ENCODE assay signal across 7 mouse cellular contexts in genomic region chr10:84514038-84514578, GRCm38 (mm10). TPM values are rescaled to one million over a fixed set of nuclear protein-coding genes. Genes with fewer than 3 reads are reported as not detected.
A peak's percentile ranks its signal among the peaks of the same experiment; 100 is the strongest.
DNase-seq lines count a peak whose midpoint lies in the region; ATAC-seq and TF ChIP-seq lines count a peak whose summit lies in the region.

No protein-coding gene starts in this region.

- no peak overlapping the region for H3K4me3 ChIP-seq in neural tube, embryonic 15.5 days (replicated peaks)
- H3K4me3 ChIP-seq in lung, embryonic 14.5 days (ENCODE audit: low read depth, low read length) = no peak overlapping the region

- no peaks in the 10 kb centered on the region for H3K4me1 ChIP-seq in neural tube, embryonic 15.5 days
- H3K4me1 ChIP-seq in lung, embryonic 14.5 days (ENCODE audit: insufficient read depth) = no peaks in the 10 kb centered on the region

- H3K27ac ChIP-seq in neural tube, embryonic 15.5 days (replicated peaks) = no peak overlapping the region
- no peak overlapping the region for H3K27ac ChIP-seq in lung, embryonic 14.5 days (ENCODE audit: low read depth)

- no peaks in the 10 kb centered on the region for H3K36me3 ChIP-seq in neural tube, embryonic 15.5 days
- H3K36me3 ChIP-seq in lung, embryonic 14.5 days (ENCODE audit: insufficient read depth) = no peaks in the 10 kb centered on the region

- ATAC-seq in neural tube, embryonic 15.5 days (ENCODE audit: low FRiP score) = no peak
- no peak for ATAC-seq in lung, embryonic 14.5 days (ENCODE audit: insufficient read depth)

- peak; percentile 77 for DNase-seq in neural tube, embryonic 10.5 days (ENCODE audit: extremely low spot score, low spot score)
- DNase-seq in T-cell, adult 2 months (ENCODE audit: low spot score) = peak; percentile 47
- peak; percentile 50 for DNase-seq in cerebellum, adult 9-11 months
- DNase-seq in heart, postnatal 36 days = peak; percentile 70 to 77
- peak; percentile 81 for DNase-seq in lung, embryonic 14.5 days
- DNase-seq in spleen, postnatal 10 days (ENCODE audit: low spot score in 2 of 2) = peak; percentile 65 to 79

- intact Hi-C loops in heart, postnatal 36 days (cut with DNase I) = loop anchor here (2.0 to 10.0 kb wide), 3 partner anchors 109 to 695 kb away; partner anchors contain the start of gene Polr3b

- no peaks in the 10 kb centered on the region for H3K9me3 ChIP-seq in neural tube, embryonic 15.5 days (replicated peaks)
- no peaks in the 10 kb centered on the region for H3K9me3 ChIP-seq in lung, embryonic 14.5 days (ENCODE audit: low read depth, low read length)

- H3K4me2 ChIP-seq in neural tube, embryonic 15.5 days = no peak overlapping the region
- H3K4me2 ChIP-seq in lung, embryonic 14.5 days = no peak overlapping the region

- TF ChIP-seq CTCF in lung, embryonic 14.5 days (IDR thresholded peaks at IDR 0.05; ENCODE audit: low read depth) = peak; percentile 87

- WGBS in neural tube, embryonic 15.5 days = 53% methylated on average over 5 of the region's 5 CpGs
- WGBS in lung, embryonic 14.5 days = 35% methylated on average over 5 of the region's 5 CpGs

- no peak overlapping the region for H3K9ac ChIP-seq in neural tube, embryonic 15.5 days (replicated peaks)
- no peak overlapping the region for H3K9ac ChIP-seq in lung, embryonic 14.5 days

- H3K27me3 ChIP-seq in neural tube, embryonic 15.5 days (replicated peaks) = no peaks in the 10 kb centered on the region
- H3K27me3 ChIP-seq in lung, embryonic 14.5 days (ENCODE audit: insufficient read depth, low read length) = no peaks in the 10 kb centered on the region

RNA-seq across cellular contexts. Expression of gene Ckap4, which starts 19.8 kb away (rescaled TPM):
- 55.9 and 57.2 TPM in 2 replicates for polyA plus RNA-seq in neural tube, embryonic 15.5 days (2015; fragmentation: Nextera tagmentation; extraction: Ambion mirVana)
- 10 to 100 TPM; 28.4 to 32.0 TPM for total RNA-seq in heart, postnatal 36 days (2021)
- 177 and 179 TPM in 2 replicates for polyA plus RNA-seq in lung, embryonic 14.5 days (2014; fragmentation: Nextera tagmentation; extraction: Ambion mirVana)
